In the genomic region with DNA sequence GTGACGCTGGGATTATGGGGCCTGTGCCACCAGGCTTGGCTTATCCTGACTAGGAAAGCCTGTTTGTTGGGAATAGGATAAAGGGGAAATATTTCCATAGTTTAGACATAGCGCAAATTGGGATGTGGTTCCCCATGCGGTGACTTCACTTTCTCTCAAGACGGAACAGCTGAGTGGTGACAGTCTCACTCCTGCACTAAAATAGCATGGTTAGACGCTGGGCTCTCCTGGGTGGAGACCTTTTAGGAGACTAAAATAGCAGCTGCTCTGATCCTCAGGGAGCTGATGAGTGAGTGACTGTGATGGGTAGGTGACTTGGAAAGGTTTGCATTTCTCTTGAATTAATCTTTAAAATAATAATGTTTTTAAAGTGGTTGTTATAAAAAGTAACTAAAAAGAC, we compare ENCODE assay signal across 26 mouse cellular contexts. TPM values are rescaled to one million over a fixed set of nuclear protein-coding genes. Genes with fewer than 3 reads are reported as not detected.
DNase-seq lines count a peak whose midpoint lies in the region; ATAC-seq and TF ChIP-seq lines count a peak whose summit lies in the region.
"Had no signal": no experiment of that assay in that cellular context is flagged by ENCODE, and none has a peak within 500 bp of the region (broad histone marks: within the 10 kb centered on the region; RNA-seq: fewer than 3 reads in every experiment).

No protein-coding gene starts in this region.

- H3K4me1 ChIP-seq in embryonic facial prominence, embryonic 15.5 days: no peaks in the 10 kb centered on the region
- H3K4me1 ChIP-seq in embryonic facial prominence, embryonic 10.5 days: no peaks in the 10 kb centered on the region
- peaks cover 6% of the 10 kb centered on the region for H3K4me1 ChIP-seq in heart, adult 2 months (ENCODE audit: control insufficient read depth, insufficient read depth, low read length)
- H3K4me1 ChIP-seq in heart, embryonic 14.5 days (ENCODE audit: control insufficient read depth in 2 of 2, insufficient read depth in 2 of 2, low read length in 2 of 2): peaks cover 3 to 29% of the 10 kb centered on the region in 2 experiments
- H3K4me1 ChIP-seq: limb, embryonic 13.5 days; lung, embryonic 15.5 days; midbrain, embryonic 10.5 days; stomach, embryonic 15.5 days had no signal

- intact Hi-C loops in heart, adult 2 months (cut with DNase I): no loop called here
- intact Hi-C loops in heart, postnatal 14 days (cut with DNase I): no loop called here

- H3ac ChIP-seq in myocyte (ENCODE audit: control insufficient read depth, insufficient read length): no peak overlapping the region

- peak overlapping the region; percentile 28; the same call in 1 of the 2 replicates for H3K27ac ChIP-seq in embryonic facial prominence, embryonic 15.5 days (replicated peaks)
- H3K27ac ChIP-seq in embryonic facial prominence, embryonic 10.5 days (replicated peaks): no peak overlapping the region
- peak overlapping the region; percentile 67 for H3K27ac ChIP-seq in heart, adult 2 months
- peak overlapping the region; percentile 78 to 88 for H3K27ac ChIP-seq in heart, embryonic 14.5 days (replicated peaks in 1 of 2; ENCODE audit: control insufficient read depth in 1 of 2, insufficient read depth in 1 of 2, low read depth in 2 of 2, low read length in 2 of 2)
- H3K27ac ChIP-seq: hindbrain, embryonic 12.5 days; left cerebral cortex, adult 2 months; limb, embryonic 13.5 days; lung, embryonic 15.5 days; midbrain, embryonic 10.5 days; neural tube, embryonic 13.5 days; stomach, embryonic 15.5 days had no signal

- H3K79me2 ChIP-seq in heart, adult 2 months (replicated peaks; ENCODE audit: control insufficient read depth, insufficient read depth, low read length): no peaks in the 10 kb centered on the region
- peaks cover 58% of the 10 kb centered on the region for H3K79me2 ChIP-seq in myocyte (ENCODE audit: control insufficient read depth, insufficient read depth)

- TF ChIP-seq EP300 in heart, adult 2 months (IDR thresholded peaks at IDR 0.05; ENCODE audit: insufficient read depth, low read depth, low read length): 0 out of 2 replicates have a peak, but pooled peaks have one; percentile 18

- H3K27me3 ChIP-seq in embryonic facial prominence, embryonic 15.5 days: no peaks in the 10 kb centered on the region
- H3K27me3 ChIP-seq in embryonic facial prominence, embryonic 10.5 days (replicated peaks; ENCODE audit: low read depth, poor library complexity, severe bottlenecking): no peaks in the 10 kb centered on the region
- no peaks in the 10 kb centered on the region for H3K27me3 ChIP-seq in heart, adult 2 months (ENCODE audit: control insufficient read depth, insufficient read depth, low read length)
- no peaks in the 10 kb centered on the region for H3K27me3 ChIP-seq in heart, embryonic 14.5 days (ENCODE audit: control insufficient read depth, insufficient read depth, low read length)
- no peaks in the 10 kb centered on the region for H3K27me3 ChIP-seq in myocyte (ENCODE audit: control insufficient read depth, insufficient read depth, insufficient read length)
- H3K27me3 ChIP-seq: CH12.LX; hindbrain, embryonic 12.5 days; limb, embryonic 13.5 days; lung, embryonic 15.5 days; neural tube, embryonic 13.5 days; stomach, embryonic 15.5 days had no signal

- WGBS in embryonic facial prominence, embryonic 15.5 days: 82% methylated on average over 5 of the region's 5 CpGs
- WGBS in embryonic facial prominence, embryonic 10.5 days: 88% methylated on average over 5 of the region's 5 CpGs
- WGBS in heart, adult 2 months: 40% methylated on average over 5 of the region's 5 CpGs
- 23% methylated on average over 5 of the region's 5 CpGs for WGBS in heart, embryonic 14.5 days

- no peak overlapping the region for H3K9ac ChIP-seq in embryonic facial prominence, embryonic 15.5 days
- no peak overlapping the region for H3K9ac ChIP-seq in heart, adult 2 months (ENCODE audit: low read depth, low read length)
- H3K9ac ChIP-seq in heart, embryonic 14.5 days (ENCODE audit: low read length): 0 out of 2 replicates have a peak overlapping the region, but pooled peaks have one; percentile 42
- H3K9ac ChIP-seq: hindbrain, embryonic 12.5 days; limb, embryonic 13.5 days; lung, embryonic 15.5 days; neural tube, embryonic 13.5 days; stomach, embryonic 15.5 days had no signal

- no peaks in the 10 kb centered on the region for H3K9me3 ChIP-seq in embryonic facial prominence, embryonic 15.5 days (replicated peaks)
- no peaks in the 10 kb centered on the region for H3K9me3 ChIP-seq in embryonic facial prominence, embryonic 10.5 days
- H3K9me3 ChIP-seq in heart, embryonic 14.5 days (ENCODE audit: control insufficient read depth, low read length): no peaks in the 10 kb centered on the region
- H3K9me3 ChIP-seq: hindbrain, embryonic 12.5 days; limb, embryonic 13.5 days; lung, embryonic 15.5 days; midbrain, embryonic 10.5 days; neural tube, embryonic 13.5 days; stomach, embryonic 15.5 days had no signal

- no peak for TF ChIP-seq POLR2A in heart, adult 2 months (IDR thresholded peaks at IDR 0.05; ENCODE audit: insufficient read depth, low read depth, low read length)
- TF ChIP-seq POLR2A in myocyte (IDR thresholded peaks at IDR 0.05; ENCODE audit: insufficient read length, low read depth): no peak

- ATAC-seq in embryonic facial prominence, embryonic 15.5 days (ENCODE audit: insufficient number of reproducible peaks, low FRiP score, low TSS enrichment, low read depth): no peak
- ATAC-seq in heart, embryonic 14.5 days (ENCODE audit: insufficient number of reproducible peaks, insufficient read depth, low FRiP score, low read depth): no peak
- ATAC-seq: activated CD4-positive, CD25-positive, alpha-beta regulatory T cell, adult 4 months; forebrain, embryonic 14.5 days; intestine, embryonic 16.5 days had no signal

- peaks cover 55% of the 10 kb centered on the region for H3K36me3 ChIP-seq in embryonic facial prominence, embryonic 15.5 days
- H3K36me3 ChIP-seq in embryonic facial prominence, embryonic 10.5 days (replicated peaks): peaks cover 97% of the 10 kb centered on the region
- H3K36me3 ChIP-seq in heart, adult 2 months (ENCODE audit: control insufficient read depth, insufficient read depth, low read length): peaks cover 17% of the 10 kb centered on the region
- peaks cover 45% of the 10 kb centered on the region for H3K36me3 ChIP-seq in heart, embryonic 14.5 days (ENCODE audit: control insufficient read depth, insufficient read depth, low read length)
- H3K36me3 ChIP-seq in myocyte (ENCODE audit: control insufficient read depth, insufficient read depth): peaks cover 30% of the 10 kb centered on the region

- TF ChIP-seq CTCF in heart, adult 2 months (IDR thresholded peaks at IDR 0.05): no peak

- no peak overlapping the region for H3K4me2 ChIP-seq in embryonic facial prominence, embryonic 15.5 days (replicated peaks)
- H3K4me2 ChIP-seq in heart, embryonic 14.5 days (ENCODE audit: low read length): peak overlapping the region; percentile 57
- no peak overlapping the region for H3K4me2 ChIP-seq in myocyte (ENCODE audit: low read depth)
- H3K4me2 ChIP-seq: hindbrain, embryonic 12.5 days; limb, embryonic 13.5 days; liver, embryonic 11.5 days; lung, embryonic 15.5 days; neural tube, embryonic 13.5 days; stomach, embryonic 15.5 days had no signal

- DNase-seq in embryonic facial prominence, embryonic 10.5 days (ENCODE audit: low spot score): no peak
- DNase-seq in heart, adult 2 months: no peak
- no peak for DNase-seq in heart, postnatal 14 days
- no peak for DNase-seq in kidney, postnatal 36 days
- no peak for DNase-seq in kidney, adult 18-20 months
- DNase-seq: adrenal gland, adult 2 months; adrenal gland, postnatal 36 days; cerebellum, adult 18-20 months; cerebellum, postnatal 25 days; kidney, adult 9 months; kidney, postnatal 10 days had no signal

- no peak overlapping the region for H3K4me3 ChIP-seq in embryonic facial prominence, embryonic 15.5 days (replicated peaks)
- H3K4me3 ChIP-seq in embryonic facial prominence, embryonic 10.5 days: no peak overlapping the region
- 0 out of 2 replicates have a peak overlapping the region, but pooled peaks have one; percentile 11 for H3K4me3 ChIP-seq in heart, adult 2 months
- peak overlapping the region; percentile 12 to 21; a peak in 2 of 4 replicates for H3K4me3 ChIP-seq in heart, embryonic 14.5 days (ENCODE audit: control insufficient read depth in 1 of 2, insufficient read depth in 1 of 2, low read depth in 1 of 2, low read length in 2 of 2)
- H3K4me3 ChIP-seq in myocyte: no peak overlapping the region
- H3K4me3 ChIP-seq: hindbrain, embryonic 12.5 days; left cerebral cortex, adult 2 months; limb, embryonic 13.5 days; lung, embryonic 15.5 days; midbrain, embryonic 10.5 days; neural tube, embryonic 13.5 days; stomach, embryonic 15.5 days had no signal

TF ChIP-seq in myocyte, 11 proteins besides CTCF, POLR2A, EP300 and RAD21:
- TF ChIP-seq E2F4 (IDR thresholded peaks at IDR 0.05; ENCODE audit: insufficient read depth) (no peak), MYOD1 (IDR thresholded peaks at IDR 0.05; ENCODE audit: control insufficient read depth in 1 of 3, insufficient read length in 2 of 3, low read depth in 2 of 3) (peak in 2 of 3 experiments; percentile 48 to 69), MYOG (IDR thresholded peaks at IDR 0.05; ENCODE audit: control insufficient read depth in 1 of 3, insufficient read depth in 1 of 3, insufficient read length in 2 of 3, low read depth in 2 of 3) (peak in 2 of 3 experiments; percentile 45 to 82)
TF ChIP-seq in myocyte: peak in this region for 2.

RNA-seq across cellular contexts. Expression of gene Cyb5b, which starts 17.4 kb away (rescaled TPM):
- polyA plus RNA-seq in embryonic facial prominence, embryonic 15.5 days (2015; fragmentation: Nextera tagmentation; extraction: Ambion mirVana): 66.7 and 67.5 TPM in 2 replicates
- 138 and 149 TPM in 2 replicates for polyA plus RNA-seq in embryonic facial prominence, embryonic 10.5 days (2016; fragmentation: Nextera tagmentation; extraction: Ambion mirVana)
- 10 to 100 TPM; 38.8 to 41.1 TPM for total RNA-seq in heart, adult 2 months (2021)
- 33.2 and 50.8 TPM in 2 replicates for polyA plus RNA-seq in heart, adult 2 months (2012; rRNA removed)
- total RNA-seq in heart, postnatal 14 days (2021): 10 to 100 TPM; 35.0 to 39.5 TPM
- 65.6 and 71.9 TPM in 2 replicates for polyA plus RNA-seq in heart, embryonic 14.5 days (2014; fragmentation: Nextera tagmentation; extraction: Ambion mirVana)
- polyA plus RNA-seq in myocyte (2012; fragmentation: generic; extraction: Trizol): 48.3 TPM

Comparison
In these comparisons a context has a peak if more than half of its experiments do, and no peak if none do; other contexts are left out.
1. H3K4me3 ChIP-seq: peak in heart, adult 2 months (single experiment) and heart, embryonic 14.5 days (2 of 2); none in embryonic facial prominence, embryonic 15.5 days (single experiment), embryonic facial prominence, embryonic 10.5 days (single experiment) and myocyte (single experiment).